Mouse (Mus musculus): ENCODE results near the gene Zfp981. TPM values are rescaled to one million over a fixed set of nuclear protein-coding genes. Genes with fewer than 3 reads are reported as not detected.
"Not testable (repeated sequence)": the region's sequence is repeated elsewhere in the genome, so short reads cannot be mapped to it uniquely, and the experiment has no call there.

Gene Zfp981
- total and polyA plus RNA-seq, 2 experiments from 2014 or later: 0.05 TPM; not detected in 1

GRCm38 (mm10) chr4:146516474-146516873, 14.6 kb downstream of the Zfp981 start:
- ATAC-seq: no peak
- 60% methylated on average over 1 of the region's 1 CpGs for WGBS
- no peak for TF ChIP-seq CTCF (IDR thresholded peaks at IDR 0.05; ENCODE audit: low read depth)
- DNase-seq: no peak
- H3K9me3 ChIP-seq (ENCODE audit: low read length): peaks cover 62% of the 10 kb centered on the region
- no peaks in the 10 kb centered on the region for H3K36me3 ChIP-seq (ENCODE audit: insufficient read depth)
- H3K4me2 ChIP-seq (ENCODE audit: low read depth): no peak overlapping the region
- H3K27ac ChIP-seq (ENCODE audit: low read depth, low read length): no peak overlapping the region
- H3K4me1 ChIP-seq (ENCODE audit: insufficient read depth): no peaks in the 10 kb centered on the region
- H3K9ac ChIP-seq: no peak overlapping the region
- H3K27me3 ChIP-seq (ENCODE audit: insufficient read depth, low read length): no peaks in the 10 kb centered on the region
- H3K4me3 ChIP-seq (ENCODE audit: low read depth, low read length): no peak overlapping the region

GRCm38 (mm10) chr4:146517150-146517549, 15.3 kb downstream of the Zfp981 start:
- H3K4me1 ChIP-seq (ENCODE audit: insufficient read depth); ATAC-seq; H3K27ac ChIP-seq (ENCODE audit: low read depth, low read length); H3K27me3 ChIP-seq (ENCODE audit: insufficient read depth, low read length); H3K9ac ChIP-seq; DNase-seq; H3K36me3 ChIP-seq (ENCODE audit: insufficient read depth); H3K4me2 ChIP-seq (ENCODE audit: low read depth); H3K4me3 ChIP-seq (ENCODE audit: low read depth, low read length): not testable (repeated sequence)
- 65% methylated on average over 2 of the region's 2 CpGs for WGBS
- peaks cover 63% of the 10 kb centered on the region for H3K9me3 ChIP-seq (ENCODE audit: low read length)

GRCm38 (mm10) chr4:146520723-146521122, 18.9 kb downstream of the Zfp981 start:
- no peak overlapping the region for H3K9ac ChIP-seq
- H3K4me2 ChIP-seq (ENCODE audit: low read depth): no peak overlapping the region
- DNase-seq: no peak
- no peak for ATAC-seq
- peaks cover 78% of the 10 kb centered on the region for H3K9me3 ChIP-seq (ENCODE audit: low read length)
- 88% methylated on average over 2 of the region's 2 CpGs for WGBS
- no peaks in the 10 kb centered on the region for H3K27me3 ChIP-seq (ENCODE audit: insufficient read depth, low read length)
- no peaks in the 10 kb centered on the region for H3K36me3 ChIP-seq (ENCODE audit: insufficient read depth)
- H3K4me1 ChIP-seq (ENCODE audit: insufficient read depth): no peaks in the 10 kb centered on the region
- no peak overlapping the region for H3K4me3 ChIP-seq (ENCODE audit: low read depth, low read length)
- no peak overlapping the region for H3K27ac ChIP-seq (ENCODE audit: low read depth, low read length)
- TF ChIP-seq CTCF (IDR thresholded peaks at IDR 0.05; ENCODE audit: low read depth): no peak

GRCm38 (mm10) chr4:146534574-146534973, 32.7 kb downstream of the Zfp981 start:
- Histone ChIP-seq H3K4me2 (ENCODE audit: low read depth) (no peak overlapping the region), H3K9ac (no peak overlapping the region), H3K4me1 (ENCODE audit: insufficient read depth) (no peaks in the 10 kb centered on the region), H3K9me3 (ENCODE audit: low read length) (peaks cover 48% of the 10 kb centered on the region), H3K36me3 (ENCODE audit: insufficient read depth) (no peaks in the 10 kb centered on the region), H3K27ac (ENCODE audit: low read depth, low read length) (no peak overlapping the region), H3K27me3 (ENCODE audit: insufficient read depth, low read length) (no peaks in the 10 kb centered on the region), H3K4me3 (ENCODE audit: low read depth, low read length) (no peak overlapping the region)
- TF ChIP-seq CTCF (IDR thresholded peaks at IDR 0.05; ENCODE audit: low read depth): no peak
- ATAC-seq: no peak
- DNase-seq: no peak
- 87% methylated on average over 4 of the region's 4 CpGs for WGBS

GRCm38 (mm10) chr4:146535883-146536282, 34.1 kb downstream of the Zfp981 start:
- H3K9ac ChIP-seq: no peak overlapping the region
- no peak for TF ChIP-seq CTCF (IDR thresholded peaks at IDR 0.05; ENCODE audit: low read depth)
- ATAC-seq: no peak
- no peaks in the 10 kb centered on the region for H3K4me1 ChIP-seq (ENCODE audit: insufficient read depth)
- H3K27me3 ChIP-seq (ENCODE audit: insufficient read depth, low read length): no peaks in the 10 kb centered on the region
- DNase-seq: no peak
- no peak overlapping the region for H3K4me3 ChIP-seq (ENCODE audit: low read depth, low read length)
- H3K27ac ChIP-seq (ENCODE audit: low read depth, low read length): no peak overlapping the region
- H3K9me3 ChIP-seq (ENCODE audit: low read length): peaks cover 46% of the 10 kb centered on the region
- no peaks in the 10 kb centered on the region for H3K36me3 ChIP-seq (ENCODE audit: insufficient read depth)
- no peak overlapping the region for H3K4me2 ChIP-seq (ENCODE audit: low read depth)

- H3K9ac ChIP-seq; H3K27ac ChIP-seq (ENCODE audit: low read depth, low read length): not testable (repeated sequence)
- WGBS: under 1% methylated on average over 14 of the region's 111 CpGs
Measured at GRCm38 (mm10) chr4:146579905-146580873, 78.4 kb downstream of the Zfp981 start.

More at GRCm38 (mm10) chr4:146579905-146580873, 78.4 kb downstream of the Zfp981 start:
- not testable (repeated sequence) for H3K4me2 ChIP-seq (ENCODE audit: low read depth); H3K27me3 ChIP-seq (ENCODE audit: insufficient read depth, low read length); H3K4me1 ChIP-seq (ENCODE audit: insufficient read depth); DNase-seq; H3K36me3 ChIP-seq (ENCODE audit: insufficient read depth); H3K4me3 ChIP-seq (ENCODE audit: low read depth, low read length); H3K9me3 ChIP-seq (ENCODE audit: low read length)
- ATAC-seq: peak; percentile 42

Other genes starting within 250 kb of the Zfp981 start
- gene Zfp992, start 53.0 kb upstream of the Zfp981 start, total RNA-seq (2014; rRNA removed): 2.1 and 3.3 TPM in 2 replicates
- 0.78 and 1.1 TPM in 2 replicates for gene Zfp992, start 53.0 kb upstream of the Zfp981 start, polyA plus RNA-seq (2015; fragmentation: Nextera tagmentation; extraction: Ambion mirVana)
- 1.2 and 1.8 TPM in 2 replicates for gene Zfp993, start 108.9 kb downstream of the Zfp981 start, total RNA-seq (2014; rRNA removed)
- 1.2 and 1.6 TPM in 2 replicates for gene Zfp993, start 108.9 kb downstream of the Zfp981 start, polyA plus RNA-seq (2015; fragmentation: Nextera tagmentation; extraction: Ambion mirVana)

Data from forebrain, postnatal 0 days (tissue).